Mouse (Mus musculus): ENCODE results near the gene Fcna. TPM values are rescaled to one million over a fixed set of nuclear protein-coding genes. Genes with fewer than 3 reads are reported as not detected.

The Fcna gene
- total and polyA plus RNA-seq, 3 experiments: 0.21 TPM; not detected in 2

- TF ChIP-seq MAX (IDR thresholded peaks at IDR 0.05; ENCODE audit: low read length): no peak
- H3K9ac ChIP-seq (ENCODE audit: control insufficient read depth, low read depth, low read length, poor library complexity, severe bottlenecking): no peak overlapping the region
- no peak overlapping the region for H3K27ac ChIP-seq (ENCODE audit: control insufficient read depth, low read depth, low read length)
- H3K4me1 ChIP-seq (ENCODE audit: control insufficient read depth in 1 of 2, insufficient read depth in 2 of 2, low read length in 2 of 2): peaks cover 0 to 10% of the 10 kb centered on the region in 2 experiments; a peak in 2 of 4 replicates
- no peaks in the 10 kb centered on the region for H3K79me2 ChIP-seq (ENCODE audit: control insufficient read depth, insufficient read depth, low read length, poor library complexity)
- H3K27me3 ChIP-seq (ENCODE audit: control insufficient read depth in 1 of 2, insufficient read depth in 2 of 2, low read length in 2 of 2): no peaks in the 10 kb centered on the region
- no peak overlapping the region for H3K4me3 ChIP-seq (ENCODE audit: control insufficient read depth in 1 of 2, insufficient read depth in 1 of 2, low read depth in 2 of 2, low read length in 2 of 2)
- no peaks in the 10 kb centered on the region for H3K9me3 ChIP-seq (replicated peaks; ENCODE audit: insufficient read depth, low read length)
- H3K36me3 ChIP-seq (ENCODE audit: control insufficient read depth in 1 of 2, insufficient read depth in 2 of 2, low read length in 2 of 2): peaks cover 3 to 7% of the 10 kb centered on the region in 2 experiments
- DNase-seq (ENCODE audit: low read depth, low spot score): no peak
Measured at GRCm38 (mm10) chr2:25584152-25584551, 43.7 kb downstream of the Fcna start.

DNA sequence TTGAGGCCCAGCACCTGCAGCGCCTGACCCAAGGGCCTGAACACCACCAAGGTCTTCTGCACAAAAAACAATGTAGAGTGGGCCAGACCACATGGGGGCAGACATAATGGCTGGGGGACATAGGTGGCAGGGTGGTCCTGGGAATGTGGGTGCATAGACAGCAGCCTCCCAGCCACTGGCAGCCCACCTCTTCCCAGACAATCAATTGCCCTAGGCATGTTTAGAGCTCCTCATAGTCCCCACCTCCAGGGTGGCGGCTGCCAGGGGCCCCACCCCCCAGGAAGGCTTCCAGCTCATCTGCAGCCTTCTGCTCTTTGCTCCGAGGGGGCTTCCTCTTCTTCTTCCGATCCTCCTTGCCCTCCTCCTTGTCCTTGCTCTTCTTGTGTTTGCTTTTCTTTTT, 44.3 kb downstream of the Fcna start:
- H3K4me1 ChIP-seq (ENCODE audit: control insufficient read depth in 1 of 2, insufficient read depth in 2 of 2, low read length in 2 of 2): peaks cover 0 to 10% of the 10 kb centered on the region in 2 experiments; a peak in 2 of 4 replicates
- H3K4me3 ChIP-seq (ENCODE audit: control insufficient read depth in 1 of 2, insufficient read depth in 1 of 2, low read depth in 2 of 2, low read length in 2 of 2): no peak overlapping the region
- no peak overlapping the region for H3K27ac ChIP-seq (ENCODE audit: control insufficient read depth, low read depth, low read length)
- no peak for DNase-seq (ENCODE audit: low read depth, low spot score)
- no peaks in the 10 kb centered on the region for H3K27me3 ChIP-seq (ENCODE audit: control insufficient read depth in 1 of 2, insufficient read depth in 2 of 2, low read length in 2 of 2)
- no peaks in the 10 kb centered on the region for H3K79me2 ChIP-seq (ENCODE audit: control insufficient read depth, insufficient read depth, low read length, poor library complexity)
- no peak overlapping the region for H3K9ac ChIP-seq (ENCODE audit: control insufficient read depth, low read depth, low read length, poor library complexity, severe bottlenecking)
- TF ChIP-seq HCFC1 (IDR thresholded peaks at IDR 0.05; ENCODE audit: low read depth, low read length) (no peak), E2F4 (IDR thresholded peaks at IDR 0.05; ENCODE audit: borderline replicate concordance, low read depth, low read length) (no peak)
- no peaks in the 10 kb centered on the region for H3K9me3 ChIP-seq (replicated peaks; ENCODE audit: insufficient read depth, low read length)
- peaks cover 3 to 7% of the 10 kb centered on the region in 2 experiments for H3K36me3 ChIP-seq (ENCODE audit: control insufficient read depth in 1 of 2, insufficient read depth in 2 of 2, low read length in 2 of 2)

GRCm38 (mm10) chr2:25583120-25583481, 44.7 kb downstream of the Fcna start:
- Histone ChIP-seq H3K79me2 (ENCODE audit: control insufficient read depth, insufficient read depth, low read length, poor library complexity) (no peaks in the 10 kb centered on the region), H3K9ac (ENCODE audit: control insufficient read depth, low read depth, low read length, poor library complexity, severe bottlenecking) (no peak overlapping the region), H3K27ac (ENCODE audit: control insufficient read depth, low read depth, low read length) (no peak overlapping the region), H3K9me3 (replicated peaks; ENCODE audit: insufficient read depth, low read length) (no peaks in the 10 kb centered on the region), H3K27me3 (ENCODE audit: control insufficient read depth in 1 of 2, insufficient read depth in 2 of 2, low read length in 2 of 2) (no peaks in the 10 kb centered on the region), H3K4me3 (ENCODE audit: control insufficient read depth in 1 of 2, insufficient read depth in 1 of 2, low read depth in 2 of 2, low read length in 2 of 2) (no peak overlapping the region), H3K4me1 (ENCODE audit: control insufficient read depth in 1 of 2, insufficient read depth in 2 of 2, low read length in 2 of 2) (peaks cover 0 to 10% of the 10 kb centered on the region in 2 experiments; a peak in 2 of 4 replicates), H3K36me3 (ENCODE audit: control insufficient read depth in 1 of 2, insufficient read depth in 2 of 2, low read length in 2 of 2) (peaks cover 3 to 7% of the 10 kb centered on the region in 2 experiments)
- no peak for DNase-seq (ENCODE audit: low read depth, low spot score)
- TF ChIP-seq SMC3 (IDR thresholded peaks at IDR 0.05; ENCODE audit: low read depth, low read length): no peak
- no peak for TF ChIP-seq JUND (IDR thresholded peaks at IDR 0.05; ENCODE audit: low read depth, low read length)
- TF ChIP-seq POLR2A (IDR thresholded peaks at IDR 0.05; ENCODE audit: control insufficient read depth in 1 of 2, insufficient read depth in 1 of 2, low read depth in 1 of 2, low read length in 2 of 2, poor library complexity in 1 of 2): no peak
- no peak for TF ChIP-seq TAL1 (IDR thresholded peaks at IDR 0.05; ENCODE audit: low read length)
- TF ChIP-seq ZMIZ1 (IDR thresholded peaks at IDR 0.05; ENCODE audit: low read depth, low read length): no peak
- TF ChIP-seq MAX (IDR thresholded peaks at IDR 0.05; ENCODE audit: low read length): no peak
- TF ChIP-seq POLR2AphosphoS5 (IDR thresholded peaks at IDR 0.05; ENCODE audit: borderline replicate concordance, low read depth, low read length): no peak
- no peak for TF ChIP-seq MEF2A (IDR thresholded peaks at IDR 0.05; ENCODE audit: extremely low read depth, insufficient replicate concordance, low read depth, low read length, poor library complexity, severe bottlenecking)
- TF ChIP-seq USF1 (IDR thresholded peaks at IDR 0.05; ENCODE audit: low read depth, low read length): no peak
- TF ChIP-seq ZC3H11A (IDR thresholded peaks at IDR 0.05; ENCODE audit: low read depth, low read length): no peak
- no peak for TF ChIP-seq BHLHE40 (IDR thresholded peaks at IDR 0.05; ENCODE audit: borderline replicate concordance, low read depth, low read length)
- no peak for TF ChIP-seq POLR2AphosphoS2 (IDR thresholded peaks at IDR 0.05; ENCODE audit: low read length)
- TF ChIP-seq ELF1 (IDR thresholded peaks at IDR 0.05; ENCODE audit: low read depth, low read length): no peak
- TF ChIP-seq SIN3A (IDR thresholded peaks at IDR 0.05; ENCODE audit: low read length): no peak
- no peak for TF ChIP-seq MAZ (IDR thresholded peaks at IDR 0.05; ENCODE audit: low read depth, low read length)
- no peak for TF ChIP-seq CHD2 (IDR thresholded peaks at IDR 0.05; ENCODE audit: low read length)
- no peak for TF ChIP-seq USF2 (IDR thresholded peaks at IDR 0.05; ENCODE audit: borderline replicate concordance in 1 of 2, insufficient read depth in 1 of 2, low read depth in 1 of 2, low read length in 2 of 2)
- TF ChIP-seq ZNF384 (IDR thresholded peaks at IDR 0.05; ENCODE audit: low read depth, low read length): no peak
